Mouse (Mus musculus) right cerebral cortex, postnatal 25 days (tissue): ENCODE measurements around the gene Acsl1.

Source experiments
- DNase-seq: peaks from one replicate; pipeline ENCODE4 v3.0.0; 2022

Acsl1 gene

DNA sequence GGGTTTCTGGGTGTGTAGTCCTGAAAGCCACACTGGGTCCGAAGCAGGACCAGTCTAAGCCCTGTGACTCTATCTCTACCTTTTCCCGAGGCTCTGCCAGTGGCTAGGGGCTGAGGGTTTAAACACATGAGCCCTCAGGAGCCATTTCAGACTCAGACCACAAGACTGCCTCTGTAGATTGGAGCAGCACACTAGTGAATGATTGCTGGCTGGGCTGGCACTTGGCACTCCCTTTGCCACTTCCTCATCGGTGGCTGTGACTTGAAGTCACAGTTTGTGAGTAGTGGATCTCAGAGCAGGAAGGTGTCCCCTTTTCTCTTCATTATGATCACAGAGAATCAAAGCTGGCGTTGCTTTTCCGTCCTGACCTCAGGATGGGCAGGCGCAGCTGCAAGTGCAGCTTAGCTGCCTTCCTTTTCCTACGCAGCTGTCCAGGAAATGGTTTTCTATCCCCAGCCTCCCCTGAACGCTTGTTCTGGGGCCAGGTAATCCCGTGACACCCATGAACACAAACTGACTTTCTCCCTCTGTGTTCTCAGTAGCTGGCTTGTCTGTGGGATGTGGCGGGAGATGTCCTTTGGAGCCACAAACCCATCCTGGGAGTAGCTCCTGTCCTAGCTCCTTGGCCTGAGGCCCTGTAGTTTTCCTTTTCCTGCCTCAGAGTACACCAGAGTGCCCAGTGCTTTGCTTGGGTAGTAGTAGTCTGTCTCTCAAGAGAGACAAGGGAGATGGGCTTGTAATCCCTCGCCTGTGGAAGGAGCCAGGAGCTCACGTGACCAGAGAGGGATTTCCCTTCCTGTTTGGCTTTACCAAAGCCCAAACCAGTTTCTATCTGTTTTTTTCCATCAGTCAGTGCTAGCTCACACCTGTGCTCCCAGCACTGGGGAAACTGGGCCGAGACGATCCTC is 37.9 kb downstream of the Acsl1 start:
- DNase-seq, result no peak

DNA sequence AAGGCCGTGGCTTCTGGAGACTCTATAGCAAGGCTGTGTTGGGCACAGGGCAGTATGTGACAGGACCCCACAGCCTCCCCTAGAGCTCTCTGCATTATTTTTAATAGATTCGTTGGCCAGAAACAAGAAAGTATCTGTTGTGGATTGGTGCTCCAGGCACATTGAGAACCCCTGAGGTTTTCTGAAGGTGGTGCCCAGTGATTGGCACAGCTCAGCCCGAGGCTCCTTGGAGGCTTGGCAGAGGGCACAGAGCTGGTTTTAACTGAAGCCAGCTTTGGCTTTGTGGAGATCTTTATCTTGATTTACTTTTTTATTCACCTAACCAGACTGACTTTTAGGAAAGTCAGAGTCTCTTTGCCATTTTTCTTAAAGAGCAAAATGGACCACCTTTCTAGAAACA is 38.6 kb downstream of the Acsl1 start:
- no peak for DNase-seq

DNA sequence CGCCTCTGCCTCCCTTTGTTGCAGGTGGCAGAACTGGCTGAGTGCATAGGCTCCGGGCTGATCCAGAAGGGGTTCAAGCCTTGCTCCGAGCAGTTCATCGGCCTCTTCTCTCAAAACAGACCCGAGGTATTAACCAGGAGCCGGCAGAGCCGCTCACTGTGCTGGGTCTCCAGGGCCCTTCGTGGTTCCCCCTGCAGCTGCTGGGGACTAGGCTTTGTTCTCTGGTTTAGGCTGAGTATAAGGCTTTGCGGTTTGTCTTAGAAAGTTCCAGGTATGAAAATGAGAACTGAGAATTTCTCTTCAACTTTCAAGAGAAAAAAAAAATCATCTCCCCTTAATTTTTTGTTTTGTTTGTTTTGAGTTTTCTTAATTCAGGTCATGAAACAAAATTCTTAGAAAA is 40.5 kb downstream of the Acsl1 start:
- DNase-seq, result no peak

- no peak for DNase-seq
Observed at GRCm38 (mm10) chr8:46512538-46512937, 41.7 kb downstream of the Acsl1 start.

DNA sequence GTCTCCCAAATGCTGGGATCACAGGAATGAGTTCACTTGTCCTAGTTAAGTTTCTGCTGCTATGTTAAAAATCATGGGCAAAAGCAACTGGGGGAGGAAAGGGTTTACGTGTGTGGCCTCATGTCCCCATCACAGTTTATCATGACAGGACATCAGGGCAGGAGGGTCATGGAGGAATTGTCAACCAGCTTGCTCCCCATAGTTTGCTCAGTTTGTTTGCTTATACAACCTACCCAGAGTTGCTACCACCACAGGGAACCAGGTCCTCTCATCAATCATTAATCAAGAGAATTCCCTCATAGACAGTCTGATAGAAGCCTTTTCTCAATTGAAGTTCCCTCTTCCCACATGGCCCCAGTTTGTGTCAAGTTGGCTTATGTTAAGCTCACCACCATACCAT is 43.2 kb downstream of the Acsl1 start:
- no peak for DNase-seq

DNA sequence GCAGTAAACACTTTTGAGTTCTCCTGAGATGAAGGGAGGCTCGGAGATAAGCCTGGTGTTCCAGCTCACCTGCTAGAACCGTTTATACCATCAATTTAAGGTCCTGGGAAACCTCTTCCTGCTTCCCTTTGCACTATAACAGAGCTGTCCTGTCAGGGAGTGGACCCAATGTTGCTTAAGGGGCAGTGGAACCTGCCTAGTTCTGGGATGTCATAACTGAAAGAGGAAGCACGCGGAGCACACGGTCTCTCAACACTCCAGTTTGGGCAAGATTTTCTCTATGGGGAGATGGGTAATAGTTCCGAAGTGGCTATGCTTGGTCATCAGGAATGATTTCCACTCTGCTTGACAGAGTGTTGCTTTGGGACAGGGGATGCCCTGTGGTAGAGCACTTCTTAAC is 49.8 kb downstream of the Acsl1 start:
- DNase-seq, result no peak

DNA sequence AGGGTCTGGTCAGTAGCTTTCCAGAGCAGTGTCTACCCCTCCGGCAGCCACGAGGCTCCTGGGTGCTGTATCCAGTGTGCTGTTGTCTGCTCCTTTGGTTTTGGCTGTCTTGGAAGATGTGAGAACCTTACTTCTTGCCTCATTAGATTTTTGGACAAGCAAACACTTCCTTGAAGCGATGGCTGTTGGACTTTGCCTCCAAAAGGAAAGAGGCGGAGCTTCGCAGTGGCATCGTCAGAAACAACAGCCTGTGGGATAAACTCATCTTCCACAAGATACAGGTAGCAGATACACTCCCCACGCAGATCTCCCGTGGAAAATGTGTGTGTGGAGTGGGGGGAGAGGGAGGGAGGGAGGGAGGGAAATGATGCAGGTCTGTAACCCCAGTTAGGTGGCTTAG is 55.3 kb downstream of the Acsl1 start:
- DNase-seq, result no peak

DNA sequence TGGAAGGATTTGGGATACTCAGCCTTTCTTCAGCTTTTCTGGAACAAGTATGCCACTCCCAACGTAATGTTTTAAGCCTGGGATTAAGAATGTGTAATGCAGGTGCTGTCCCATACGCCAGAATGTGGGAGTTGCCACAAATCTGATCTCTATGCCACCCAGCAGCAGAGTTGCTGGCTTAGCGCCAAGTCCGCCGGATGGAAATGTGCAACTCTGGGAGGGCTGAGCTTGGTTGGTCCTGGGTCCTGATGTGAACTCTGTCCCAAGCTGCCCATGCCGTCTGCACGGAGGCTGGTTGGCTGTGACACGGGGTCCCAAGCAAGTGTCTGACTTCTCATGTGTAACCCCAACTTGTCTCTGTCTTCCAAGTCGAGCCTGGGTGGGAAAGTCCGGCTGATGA is 56.0 kb downstream of the Acsl1 start:
- DNase-seq, result no peak

DNA sequence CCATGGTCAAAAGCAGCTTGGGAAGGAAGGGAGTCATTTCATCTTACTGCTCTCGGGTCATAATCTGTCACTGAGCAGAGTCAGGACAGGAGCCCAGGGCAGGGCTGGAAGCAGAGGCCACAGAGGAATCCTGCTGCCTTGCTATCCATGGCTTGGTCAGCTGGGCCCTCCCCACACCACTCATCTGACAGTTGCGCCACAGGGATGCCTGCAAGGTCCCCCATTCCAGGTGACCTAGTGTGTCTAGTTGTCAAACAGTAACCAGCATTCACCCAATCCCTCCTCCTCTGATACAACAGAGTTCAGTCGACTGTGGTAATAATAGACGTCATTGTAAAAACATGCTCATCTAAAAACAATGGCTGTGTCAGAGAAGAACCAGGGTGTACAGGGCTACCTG is 58.7 kb downstream of the Acsl1 start:
- no peak for DNase-seq

GRCm38 (mm10) chr8:46530541-46530940 is 59.7 kb downstream of the Acsl1 start:
- DNase-seq, result no peak

DNA sequence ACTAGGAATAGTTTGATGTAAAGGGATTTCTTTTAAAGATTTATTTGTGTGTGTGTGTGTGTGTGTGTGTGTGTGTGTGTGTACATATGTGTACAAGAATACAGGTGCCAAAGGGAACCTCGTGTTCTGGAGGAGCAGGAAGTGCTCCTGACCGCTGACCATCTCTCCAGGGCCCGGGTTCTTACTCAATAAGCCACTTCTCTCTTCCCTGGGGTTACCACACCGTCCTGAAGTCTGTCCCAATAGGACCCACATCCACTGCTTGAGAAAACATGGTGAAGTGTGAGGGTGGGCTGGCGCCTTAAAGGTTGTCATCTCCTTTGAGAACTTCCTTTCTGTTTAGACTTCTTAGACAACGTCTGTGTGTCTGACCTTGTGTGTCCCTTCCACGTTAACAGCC is 63.1 kb downstream of the Acsl1 start:
- DNase-seq, result no peak

- DNase-seq, result no peak
Observed at GRCm38 (mm10) chr8:46539701-46540100, 68.9 kb downstream of the Acsl1 start.

GRCm38 (mm10) chr8:46543191-46543590 is 72.4 kb downstream of the Acsl1 start:
- DNase-seq, result no peak

DNA sequence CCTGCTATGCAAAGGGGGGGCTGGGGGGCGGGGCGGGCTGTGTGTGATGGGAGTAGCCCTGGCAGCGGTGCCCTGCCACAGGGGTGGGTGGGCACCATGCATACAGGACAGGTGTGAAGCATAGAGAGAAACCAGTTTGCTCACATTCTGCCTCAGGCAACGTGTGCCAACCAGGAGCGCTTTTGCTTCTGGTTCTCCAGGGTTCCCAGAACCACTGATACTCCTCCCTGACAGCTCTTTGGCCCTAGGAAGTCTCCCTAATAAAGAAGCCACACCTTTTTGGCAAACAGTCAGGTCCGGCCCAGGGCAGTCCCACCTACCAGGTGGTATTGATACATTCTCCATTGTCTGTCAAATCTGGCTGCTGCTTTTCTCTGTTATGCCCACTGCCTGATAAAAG is 72.8 kb downstream of the Acsl1 start:
- no peak for DNase-seq

- no peak for DNase-seq
Observed at GRCm38 (mm10) chr8:46545854-46546253, 75.0 kb downstream of the Acsl1 start.

DNA sequence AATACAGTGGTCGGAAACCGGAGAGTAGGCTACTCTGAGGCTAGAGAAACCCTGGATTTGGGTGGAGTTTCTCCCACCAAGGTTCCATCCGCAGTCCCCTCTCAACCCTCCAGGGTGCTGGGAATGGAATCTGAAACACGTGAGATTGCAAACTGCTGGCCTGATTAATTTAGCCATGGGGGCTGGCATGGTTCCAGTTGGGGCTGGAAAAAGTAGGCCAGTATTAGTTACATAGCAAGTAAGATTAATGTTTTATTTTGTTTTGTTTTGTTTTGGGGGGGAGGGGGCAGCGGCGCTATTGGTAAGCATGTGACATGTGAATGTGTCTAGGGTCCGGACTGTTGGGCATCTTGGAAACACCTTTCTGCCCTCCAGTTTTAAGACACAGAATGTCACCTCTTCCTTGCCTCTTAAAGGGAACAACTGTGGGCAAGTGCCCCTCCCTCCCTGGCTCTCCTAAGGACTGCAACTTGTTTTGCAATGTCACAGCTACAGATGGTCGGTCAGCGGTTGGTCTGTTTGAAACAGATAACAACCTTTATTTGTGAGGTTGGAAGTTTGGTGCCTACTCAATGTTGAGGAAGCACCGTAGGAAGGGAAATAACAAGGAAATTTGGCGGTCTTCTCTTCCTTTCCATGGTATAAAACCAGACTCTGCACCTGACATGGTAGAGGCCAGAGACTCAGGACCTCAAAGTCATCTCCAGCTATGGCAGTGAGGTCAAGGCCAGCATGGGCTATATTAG is 75.8 kb downstream of the Acsl1 start:
- no peak for DNase-seq

GRCm38 (mm10) chr8:46547245-46547644 is 76.4 kb downstream of the Acsl1 start:
- DNase-seq, result no peak

DNA sequence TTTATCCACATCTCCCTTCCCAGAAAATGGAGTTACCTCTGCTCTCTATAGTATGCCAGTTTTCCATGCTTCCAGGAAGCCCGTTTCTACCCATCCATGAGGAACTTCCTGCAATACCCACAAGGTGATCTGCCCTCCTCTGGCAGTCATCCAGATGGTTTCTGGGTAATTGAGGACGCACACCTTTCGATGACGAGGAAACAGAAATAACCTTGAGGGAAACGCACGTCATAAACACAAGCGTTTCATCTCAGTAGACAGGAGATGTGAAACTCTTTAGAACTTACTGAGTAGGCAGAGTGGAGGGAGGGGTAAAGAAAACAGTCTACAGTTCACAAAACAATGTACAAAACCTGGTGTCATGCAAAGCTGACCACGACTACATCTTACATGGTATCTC is 79.2 kb downstream of the Acsl1 start:
- no peak for DNase-seq

GRCm38 (mm10) chr8:46551029-46551428 is 80.2 kb downstream of the Acsl1 start:
- no peak for DNase-seq

DNA sequence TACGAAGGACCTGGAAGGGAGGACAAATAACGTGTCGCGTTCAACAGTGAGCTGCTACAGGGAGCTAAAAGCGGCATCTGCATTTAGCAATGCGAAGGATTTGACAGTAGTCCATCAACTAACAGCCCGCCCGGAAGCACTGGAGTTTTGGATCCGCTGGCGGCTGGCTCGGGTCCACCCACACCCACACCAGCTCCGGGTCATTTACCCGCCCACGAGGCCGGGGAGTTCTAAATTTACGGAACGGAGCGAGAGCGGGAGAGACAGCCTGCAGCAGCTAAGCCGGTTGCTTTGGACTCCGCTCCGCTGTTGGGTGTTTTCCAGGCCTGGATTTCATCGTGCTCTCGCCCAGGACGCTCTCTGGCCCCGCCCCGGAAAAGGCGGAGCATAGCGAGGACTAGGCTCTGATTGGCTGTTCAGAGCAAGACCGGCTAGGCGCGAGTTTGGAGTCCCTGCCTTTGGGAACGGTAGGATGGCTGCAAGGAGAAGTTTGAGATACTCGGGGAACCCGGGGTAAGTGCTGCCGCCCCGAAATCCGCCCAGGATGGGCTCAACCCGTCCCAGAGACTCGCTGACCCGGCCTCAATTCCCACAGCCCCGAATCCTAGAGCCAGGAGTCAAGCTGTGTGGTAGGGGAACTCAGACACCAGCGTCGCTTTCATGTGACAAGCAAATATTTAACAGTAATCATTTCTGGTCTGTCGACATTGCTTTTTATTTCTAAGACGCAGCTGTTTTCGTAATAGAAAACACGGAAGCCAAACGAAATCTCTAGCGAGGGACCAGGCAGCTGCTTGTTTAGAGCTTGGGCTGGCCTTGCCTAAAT is 81.0 kb downstream of the Acsl1 start, which contains the start of gene Cenpu:
Gene Cenpu, plus strand, starts transcription at position 414 of the 826 bp plus-strand sequence.
- DNase-seq, result peak; percentile 100

- no peak for DNase-seq
Observed at GRCm38 (mm10) chr8:46552441-46552765, 81.6 kb downstream of the Acsl1 start.

DNA sequence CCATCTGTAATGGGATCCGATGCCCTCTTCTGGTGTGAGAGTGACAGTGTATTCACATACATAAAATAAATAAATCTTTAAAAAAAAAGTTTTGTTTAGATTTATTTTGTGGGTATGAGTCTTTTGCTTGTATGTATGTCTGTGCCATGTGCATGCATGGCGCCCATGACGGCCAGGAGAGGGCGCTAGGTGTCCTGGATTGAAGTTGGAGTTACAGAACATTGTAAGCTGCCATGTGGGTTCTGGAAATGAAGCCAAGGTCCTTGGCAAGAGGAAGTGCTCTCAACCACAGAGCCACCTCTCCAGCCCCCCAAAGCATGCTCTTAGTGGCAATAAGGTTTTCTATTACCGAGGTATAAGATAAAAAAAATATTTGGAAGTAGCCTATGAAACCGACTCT is 88.6 kb downstream of the Acsl1 start:
- no peak for DNase-seq

GRCm38 (mm10) chr8:46562333-46562732 is 91.5 kb downstream of the Acsl1 start:
- DNase-seq, result no peak
